In the genomic region with DNA sequence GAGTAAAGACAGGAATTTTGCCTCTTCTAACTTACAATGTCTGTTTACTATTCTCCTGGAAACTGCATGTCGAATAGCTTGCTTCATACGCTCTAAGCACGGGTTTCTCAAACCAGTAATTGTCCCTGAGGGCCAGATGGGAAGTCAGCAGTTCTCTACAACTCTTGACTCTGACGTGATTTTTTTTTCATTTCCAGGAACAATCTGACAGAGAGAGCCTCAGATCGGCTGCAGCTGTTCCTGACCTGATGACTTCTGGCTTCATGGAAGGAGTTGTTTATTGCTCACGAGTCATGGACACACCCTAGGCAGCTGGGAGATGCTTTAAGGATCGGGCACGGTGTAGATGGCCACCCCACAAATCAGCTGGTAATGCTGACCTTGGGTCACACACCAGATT, we compare ENCODE assay signal across 9 mouse cellular contexts.
DNase-seq lines count a peak whose midpoint lies in the region; ATAC-seq lines count a peak whose summit lies in the region.
"Had no signal": no experiment of that assay in that cellular context is flagged by ENCODE, and none has a peak within 500 bp of the region (broad histone marks: within the 10 kb centered on the region; RNA-seq: fewer than 3 reads in every experiment).

No protein-coding gene starts in this region.

- 0 out of 2 replicates have a peak, but pooled peaks cover 5% of the 10 kb centered on the region for H3K9me3 ChIP-seq in limb, embryonic 13.5 days

- 10% methylated on average over 8 of the region's 8 CpGs for WGBS in limb, embryonic 13.5 days

- intact Hi-C loops in heart, postnatal 36 days (cut with DNase I), result no loop called here

- peaks cover 21% of the 10 kb centered on the region for H3K4me1 ChIP-seq in limb, embryonic 13.5 days

- peak; percentile 67; the same call in 1 of the 2 replicates for ATAC-seq in limb, embryonic 13.5 days (ENCODE audit: low FRiP score, low read depth)
- no peak for ATAC-seq in erythroid progenitor cell, adult 5-6 weeks (replicated peaks; ENCODE audit: low FRiP score, poor library complexity, severe bottlenecking)
- ATAC-seq: midbrain, embryonic 16.5 days had no signal

- DNase-seq in kidney, adult 11 months, result peak; percentile 12
- DNase-seq in kidney, adult 18-20 months, result no peak
- peak; percentile 11 to 32 for DNase-seq in heart, postnatal 36 days
- DNase-seq in splenic B cell, adult 2 months (ENCODE audit: low read depth, low spot score), result peak; percentile 47
- no peak for DNase-seq in layer of hippocampus, adult 8-10 months (ENCODE audit: low spot score in 2 of 2)
- no peak for DNase-seq in cerebellum, adult 9-11 months

- no peaks in the 10 kb centered on the region for H3K36me3 ChIP-seq in limb, embryonic 13.5 days
- H3K36me3 ChIP-seq in splenic B cell, adult 2 months (ENCODE audit: control insufficient read depth, insufficient read depth, low read length, poor library complexity, severe bottlenecking), result no peaks in the 10 kb centered on the region

- peaks cover 5% of the 10 kb centered on the region; the same call in 1 of the 2 replicates for H3K27me3 ChIP-seq in limb, embryonic 13.5 days
- no peaks in the 10 kb centered on the region; the same call in 1 of the 2 replicates for H3K27me3 ChIP-seq in splenic B cell, adult 2 months (ENCODE audit: control insufficient read depth, insufficient read depth, low read length, poor library complexity, severe bottlenecking)

- H3K27ac ChIP-seq in limb, embryonic 13.5 days, result peak overlapping the region; percentile 61; the same call in 1 of the 2 replicates

- H3K4me3 ChIP-seq in limb, embryonic 13.5 days, result no peak overlapping the region

- peak overlapping the region; percentile 4; the same call in 1 of the 2 replicates for H3K4me2 ChIP-seq in limb, embryonic 13.5 days (replicated peaks)

- no peak overlapping the region for H3K9ac ChIP-seq in limb, embryonic 13.5 days

Comparison
In these comparisons a context has a peak if more than half of its experiments do, and no peak if none do; other contexts are left out.
1. DNase-seq: peak in kidney, adult 11 months (single experiment), heart, postnatal 36 days (2 of 2) and splenic B cell, adult 2 months (single experiment); none in kidney, adult 18-20 months (single experiment), layer of hippocampus, adult 8-10 months (0 of 2) and cerebellum, adult 9-11 months (single experiment).